Mouse (Mus musculus): ENCODE measurements around the gene Rell1.

GRCm38 (mm10) chr5:63968443-63969415, at the start of gene Rell1:
- peak; percentile 57; the same call in 1 of the 2 replicates for TF ChIP-seq EP300 (IDR thresholded peaks at IDR 0.05; ENCODE audit: insufficient read depth, low read depth, low read length)
- no peak for TF ChIP-seq CTCF (IDR thresholded peaks at IDR 0.05; ENCODE audit: low read depth, low read length)
- TF ChIP-seq POLR2A (IDR thresholded peaks at IDR 0.05; ENCODE audit: insufficient read depth, low read length) = no peak
